Mouse (Mus musculus): Measurements from ENCODE around the gene Arid3c.
A peak's percentile ranks its signal among the peaks of the same experiment; 100 is the strongest.
"Not testable (repeated sequence)": the region's sequence is repeated elsewhere in the genome, so short reads cannot be mapped to it uniquely, and the experiment has no call there.

The Arid3c gene

GRCm38 (mm10) chr4:41702226-41702625 is 28.7 kb downstream of the Arid3c start:
- not testable (repeated sequence) for DNase-seq

GRCm38 (mm10) chr4:41700224-41700623 is 30.7 kb downstream of the Arid3c start:
- DNase-seq, result not testable (repeated sequence)

GRCm38 (mm10) chr4:41699783-41700182 is 31.2 kb downstream of the Arid3c start, which contains the start of gene Il11ra1:
Gene Il11ra1, plus strand, starts transcription at chr4:41699989.
- DNase-seq, result peak; percentile 13

- peak; percentile 61 for DNase-seq
These were observed 32.4 kb downstream of the Arid3c start for GRCm38 (mm10) chr4:41698421-41699016.

GRCm38 (mm10) chr4:41696930-41697841 is 33.8 kb downstream of the Arid3c start, which contains the start of gene Cntfr:
Gene Cntfr, minus strand, starts transcription at chr4:41697089.
- peak; percentile 91 for DNase-seq

- not testable (repeated sequence) for DNase-seq
These were observed 34.5 kb downstream of the Arid3c start for GRCm38 (mm10) chr4:41696452-41696851.

GRCm38 (mm10) chr4:41695800-41696199 is 35.1 kb downstream of the Arid3c start:
- not testable (repeated sequence) for DNase-seq

- DNase-seq, result not testable (repeated sequence)
These were observed 37.4 kb downstream of the Arid3c start for GRCm38 (mm10) chr4:41693511-41693910.

GRCm38 (mm10) chr4:41690014-41690413 is 40.9 kb downstream of the Arid3c start:
- DNase-seq, result not testable (repeated sequence)

- not testable (repeated sequence) for DNase-seq
These were observed 42.4 kb downstream of the Arid3c start for GRCm38 (mm10) chr4:41688562-41688961.

GRCm38 (mm10) chr4:41685882-41686492 is 45.0 kb downstream of the Arid3c start:
- not testable (repeated sequence) for DNase-seq

GRCm38 (mm10) chr4:41684931-41685453 is 46.0 kb downstream of the Arid3c start:
- DNase-seq, result not testable (repeated sequence)

GRCm38 (mm10) chr4:41684131-41684930 is 46.6 kb downstream of the Arid3c start:
- DNase-seq, result not testable (repeated sequence)

GRCm38 (mm10) chr4:41683303-41683702 is 47.6 kb downstream of the Arid3c start:
- DNase-seq, result not testable (repeated sequence)

GRCm38 (mm10) chr4:41682789-41683188 is 48.2 kb downstream of the Arid3c start:
- no peak for DNase-seq

- no peak for DNase-seq
These were observed 49.0 kb downstream of the Arid3c start for GRCm38 (mm10) chr4:41681947-41682346.

GRCm38 (mm10) chr4:41681176-41681575 is 49.8 kb downstream of the Arid3c start:
- DNase-seq, result no peak

GRCm38 (mm10) chr4:41679291-41679690 is 51.7 kb downstream of the Arid3c start:
- no peak for DNase-seq

- DNase-seq, result no peak
These were observed 52.1 kb downstream of the Arid3c start for GRCm38 (mm10) chr4:41678863-41679262.

- DNase-seq, result peak; percentile 69
These were observed 53.8 kb downstream of the Arid3c start for GRCm38 (mm10) chr4:41677006-41677629.

- DNase-seq, result peak; percentile 57
These were observed 54.5 kb downstream of the Arid3c start for GRCm38 (mm10) chr4:41676248-41677005.
